ENCODE assay signal across 7 mouse cellular contexts in the genomic region with DNA sequence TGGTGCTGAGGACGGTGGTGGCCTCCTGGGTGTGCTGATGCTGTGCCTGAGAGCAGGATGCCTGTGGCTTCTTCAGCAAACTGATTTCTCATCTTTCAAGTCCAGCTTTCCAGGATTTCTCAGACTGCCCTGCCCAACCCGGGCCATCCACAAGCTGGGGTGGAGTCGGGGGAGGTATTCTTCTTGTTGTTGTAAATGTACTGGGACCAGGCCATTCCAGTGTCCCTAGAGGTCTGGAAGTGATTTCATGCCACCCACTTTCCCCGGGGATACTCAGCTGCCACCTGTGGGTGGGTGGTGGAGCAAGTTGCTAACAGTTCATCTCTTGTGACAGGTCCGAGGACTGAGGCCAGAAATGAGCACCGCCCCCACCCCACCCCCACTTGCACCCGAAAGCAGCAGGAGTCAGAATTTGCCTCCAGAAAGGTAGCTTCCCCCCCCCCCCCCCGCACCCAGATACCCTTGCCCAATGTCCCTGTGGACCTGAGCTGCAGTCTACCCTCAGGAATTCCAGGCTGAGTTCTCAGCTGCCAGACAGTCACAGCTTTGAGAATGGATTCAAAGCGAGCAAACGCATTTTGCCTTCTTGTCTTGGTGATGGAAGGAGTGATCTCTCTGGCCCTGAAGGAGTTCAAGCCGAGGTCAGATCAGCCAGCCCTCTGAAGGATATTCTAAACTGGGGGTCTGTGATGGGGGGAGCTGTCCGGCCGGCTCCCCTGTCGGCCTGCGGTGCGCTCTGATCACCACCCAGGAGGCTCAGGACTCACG. TPM values are rescaled to one million over a fixed set of nuclear protein-coding genes. Genes with fewer than 3 reads are reported as not detected.
DNase-seq lines count a peak whose midpoint lies in the region; ATAC-seq and TF ChIP-seq lines count a peak whose summit lies in the region.

No protein-coding gene starts in this region.

- H3K36me3 ChIP-seq in C2C12 (ENCODE audit: control insufficient read depth, insufficient read depth), result no peaks in the 10 kb centered on the region
- H3K36me3 ChIP-seq in embryonic facial prominence, embryonic 14.5 days (ENCODE audit: control insufficient read depth, insufficient read depth, low read length), result no peaks in the 10 kb centered on the region
- no peaks in the 10 kb centered on the region for H3K36me3 ChIP-seq in intestine, postnatal 0 days (ENCODE audit: control insufficient read depth, insufficient read depth)

- peak overlapping the region; percentile 100 for H3K27ac ChIP-seq in embryonic facial prominence, embryonic 14.5 days (replicated peaks; ENCODE audit: low read depth, low read length)
- H3K27ac ChIP-seq in intestine, postnatal 0 days (ENCODE audit: low read depth, low read length), result peak overlapping the region; percentile 84

- H3K4me3 ChIP-seq in C2C12 (ENCODE audit: insufficient read depth, poor library complexity, severe bottlenecking), result peak overlapping the region; percentile 30
- H3K4me3 ChIP-seq in embryonic facial prominence, embryonic 14.5 days (ENCODE audit: low read depth, low read length), result peak overlapping the region; percentile 97
- peak overlapping the region; percentile 93 for H3K4me3 ChIP-seq in intestine, postnatal 0 days (ENCODE audit: low read depth, low read length)

- H3K79me3 ChIP-seq in C2C12 (ENCODE audit: low read depth), result peaks cover 20% of the 10 kb centered on the region

- H3ac ChIP-seq in C2C12 (ENCODE audit: control insufficient read depth, insufficient read length, low read depth), result peak overlapping the region; percentile 45

- no peak for ATAC-seq in embryonic facial prominence, embryonic 14.5 days (ENCODE audit: low read depth)
- ATAC-seq in intestine, postnatal 0 days, result no peak; the same call in 1 of the 2 replicates

- no peaks in the 10 kb centered on the region for H3K9me3 ChIP-seq in embryonic facial prominence, embryonic 14.5 days (ENCODE audit: control insufficient read depth, low read length)
- no peaks in the 10 kb centered on the region for H3K9me3 ChIP-seq in intestine, postnatal 0 days (ENCODE audit: control insufficient read depth)

- H3K27me3 ChIP-seq in C2C12 (ENCODE audit: control insufficient read depth, insufficient read depth, insufficient read length), result no peaks in the 10 kb centered on the region
- no peaks in the 10 kb centered on the region for H3K27me3 ChIP-seq in embryonic facial prominence, embryonic 14.5 days (replicated peaks; ENCODE audit: control insufficient read depth, insufficient read depth, low read length)
- H3K27me3 ChIP-seq in intestine, postnatal 0 days (replicated peaks; ENCODE audit: control insufficient read depth, insufficient read depth, low read length), result no peaks in the 10 kb centered on the region

- TF ChIP-seq CTCF in C2C12 (IDR thresholded peaks at IDR 0.05; ENCODE audit: control insufficient read depth, insufficient read depth, insufficient read length), result no peak
- TF ChIP-seq CTCF in intestine, postnatal 0 days (IDR thresholded peaks at IDR 0.05; ENCODE audit: low read depth), result peak; percentile 55

- peak overlapping the region; percentile 76 for H3K4me2 ChIP-seq in embryonic facial prominence, embryonic 14.5 days (ENCODE audit: low read depth, low read length)
- H3K4me2 ChIP-seq in intestine, postnatal 0 days (replicated peaks; ENCODE audit: low read depth), result peak overlapping the region; percentile 94

- peak; percentile 78 for DNase-seq in 3T3-L1 (ENCODE audit: low read depth, low spot score)
- DNase-seq in embryonic facial prominence, embryonic 14.5 days (ENCODE audit: low spot score), result no peak
- peak; percentile 44 for DNase-seq in lung, postnatal 14 days
- DNase-seq in urinary bladder, postnatal 36 days (ENCODE audit: low spot score in 2 of 2), result no peak
- no peak for DNase-seq in layer of hippocampus, adult 11-12 months (ENCODE audit: low spot score)

- H3K79me2 ChIP-seq in C2C12 (ENCODE audit: control insufficient read depth, insufficient read depth), result peaks cover 27% of the 10 kb centered on the region

- peak overlapping the region; percentile 98 for H3K9ac ChIP-seq in embryonic facial prominence, embryonic 14.5 days (ENCODE audit: low read depth, low read length)
- H3K9ac ChIP-seq in intestine, postnatal 0 days (ENCODE audit: low read depth, low read length), result peak overlapping the region; percentile 71

- WGBS in embryonic facial prominence, embryonic 14.5 days, result 2% methylated on average over 11 of the region's 17 CpGs
- WGBS in intestine, postnatal 0 days, result 9% methylated on average over 17 of the region's 17 CpGs

- H3K4me1 ChIP-seq in embryonic facial prominence, embryonic 14.5 days (ENCODE audit: control insufficient read depth, insufficient read depth, low read length), result peaks cover 13% of the 10 kb centered on the region
- peaks cover 8% of the 10 kb centered on the region; the same call in 1 of the 2 replicates for H3K4me1 ChIP-seq in intestine, postnatal 0 days (replicated peaks; ENCODE audit: control insufficient read depth, insufficient read depth, low read length)

TF ChIP-seq in C2C12, 6 proteins besides CTCF, POLR2A, EP300 and RAD21:
- TF ChIP-seq FOSL1 (IDR thresholded peaks at IDR 0.05; ENCODE audit: insufficient read depth, low read length, poor library complexity, severe bottlenecking), result no peak
- no peak for TF ChIP-seq USF1 (IDR thresholded peaks at IDR 0.05; ENCODE audit: low read depth)
- TF ChIP-seq MYOD1 (IDR thresholded peaks at IDR 0.05; ENCODE audit: control insufficient read depth, insufficient read length, low read depth), result peak; percentile 51
- no peak for TF ChIP-seq MAX (IDR thresholded peaks at IDR 0.05)
- no peak for TF ChIP-seq MYOG (IDR thresholded peaks at IDR 0.05; ENCODE audit: control insufficient read depth, extremely low read depth, insufficient read length)
- no peak for TF ChIP-seq CEBPB (IDR thresholded peaks at IDR 0.05; ENCODE audit: low read depth)
TF ChIP-seq in C2C12: peak in this region for 1.

RNA-seq across cellular contexts. Expression of gene Zmiz1, which starts 2.1 kb away (rescaled TPM):
- polyA plus RNA-seq in C2C12 (2012; fragmentation: generic; extraction: Trizol), result 27.3 TPM
- 31.3 and 36.6 TPM in 2 replicates for polyA plus RNA-seq in embryonic facial prominence, embryonic 14.5 days (2014; fragmentation: Nextera tagmentation; extraction: Ambion mirVana)
- 12.4 and 13.5 TPM in 2 replicates for polyA plus RNA-seq in intestine, postnatal 0 days (2015; fragmentation: Nextera tagmentation; extraction: Ambion mirVana)

Comparison
In these comparisons a context has a peak if more than half of its experiments do, and no peak if none do; other contexts are left out.
1. DNase-seq: peak in 3T3-L1 (single experiment) and lung, postnatal 14 days (single experiment); none in embryonic facial prominence, embryonic 14.5 days (single experiment), urinary bladder, postnatal 36 days (0 of 2) and layer of hippocampus, adult 11-12 months (single experiment).
2. H3K4me3 ChIP-seq: peak in every context shown above with its lines; median percentile 97 in embryonic facial prominence, embryonic 14.5 days; 93 in intestine, postnatal 0 days; 30 in C2C12.